Mouse (Mus musculus): ENCODE results near the gene Cryaa. TPM values are rescaled to one million over a fixed set of nuclear protein-coding genes. Genes with fewer than 3 reads are reported as not detected.

The Cryaa gene
- total and polyA plus RNA-seq, 2 experiments, result not detected

DNA sequence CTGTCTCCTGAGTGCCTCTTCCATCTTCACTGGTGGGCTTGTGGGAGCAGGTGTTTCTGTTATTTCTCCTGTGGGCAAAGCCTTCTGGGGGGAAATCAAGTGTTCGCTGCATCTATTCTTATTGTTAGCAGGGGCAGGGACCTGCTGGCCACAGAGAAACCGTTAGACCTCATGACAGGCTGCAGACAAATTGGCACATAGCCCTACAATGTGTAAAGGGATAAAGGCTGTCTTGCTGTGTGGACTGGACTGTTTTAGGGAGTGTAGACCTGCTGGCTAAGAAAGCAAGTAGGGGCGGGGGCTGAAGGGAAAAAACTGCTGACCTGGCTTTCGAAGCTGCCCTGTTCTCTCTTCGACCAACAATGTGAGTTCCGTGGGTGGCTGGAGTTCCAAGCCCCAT lies 44.0 kb downstream of the Cryaa start:
- Histone ChIP-seq H3K36me3 (ENCODE audit: control insufficient read depth, insufficient read depth, low read length) (no peaks in the 10 kb centered on the region), H3K4me1 (ENCODE audit: control insufficient read depth, insufficient read depth, low read length) (no peaks in the 10 kb centered on the region), H3K79me2 (ENCODE audit: control insufficient read depth, insufficient read depth, low read length) (no peaks in the 10 kb centered on the region), H3K4me3 (ENCODE audit: insufficient read depth, low read depth, low read length) (no peak overlapping the region), H3K27me3 (ENCODE audit: control insufficient read depth, insufficient read depth, low read length) (no peaks in the 10 kb centered on the region), H3K27ac (replicated peaks; ENCODE audit: insufficient read depth, low read depth, low read length) (no peak overlapping the region), H3K9ac (ENCODE audit: low read depth, low read length) (no peak overlapping the region)
- TF ChIP-seq CTCF (IDR thresholded peaks at IDR 0.05; ENCODE audit: low read depth, low read length) (no peak), POLR2A (IDR thresholded peaks at IDR 0.05; ENCODE audit: extremely low read depth, insufficient read depth, low read length) (no peak)
- 87% methylated on average over 6 of the region's 6 CpGs for WGBS
- DNase-seq (ENCODE audit: extremely low read depth, low read depth, low spot score), result no peak

DNA sequence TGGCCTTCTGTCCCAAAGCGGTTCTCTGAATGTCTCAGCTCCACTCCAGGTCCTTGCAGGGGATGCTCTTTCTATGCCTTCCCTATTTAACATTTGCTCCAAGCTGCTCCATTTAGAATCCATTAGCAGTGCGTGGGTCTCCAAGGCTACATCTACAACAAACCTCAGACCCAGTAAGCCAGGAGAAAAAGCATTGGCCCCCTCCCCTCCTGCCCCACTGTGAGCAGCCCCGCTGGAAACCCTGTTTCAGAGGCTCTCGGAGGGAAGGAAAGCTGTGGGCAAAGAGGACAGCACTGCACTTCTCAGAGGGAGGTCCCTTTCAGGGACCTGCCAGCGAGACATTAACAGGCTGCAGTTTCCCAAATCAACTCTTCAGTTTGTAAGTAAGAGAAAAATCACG lies 47.8 kb downstream of the Cryaa start:
- Histone ChIP-seq H3K4me1 (ENCODE audit: control insufficient read depth, insufficient read depth, low read length) (no peaks in the 10 kb centered on the region), H3K9ac (ENCODE audit: low read depth, low read length) (no peak overlapping the region), H3K27me3 (ENCODE audit: control insufficient read depth, insufficient read depth, low read length) (no peaks in the 10 kb centered on the region), H3K79me2 (ENCODE audit: control insufficient read depth, insufficient read depth, low read length) (no peaks in the 10 kb centered on the region), H3K4me3 (ENCODE audit: insufficient read depth, low read depth, low read length) (no peak overlapping the region), H3K27ac (replicated peaks; ENCODE audit: insufficient read depth, low read depth, low read length) (no peak overlapping the region), H3K36me3 (ENCODE audit: control insufficient read depth, insufficient read depth, low read length) (no peaks in the 10 kb centered on the region)
- no peak for TF ChIP-seq POLR2A (IDR thresholded peaks at IDR 0.05; ENCODE audit: extremely low read depth, insufficient read depth, low read length)
- TF ChIP-seq CTCF (IDR thresholded peaks at IDR 0.05; ENCODE audit: low read depth, low read length), result no peak
- no peak for DNase-seq (ENCODE audit: extremely low read depth, low read depth, low spot score)
- WGBS, result 84% methylated on average over 6 of the region's 6 CpGs

DNA sequence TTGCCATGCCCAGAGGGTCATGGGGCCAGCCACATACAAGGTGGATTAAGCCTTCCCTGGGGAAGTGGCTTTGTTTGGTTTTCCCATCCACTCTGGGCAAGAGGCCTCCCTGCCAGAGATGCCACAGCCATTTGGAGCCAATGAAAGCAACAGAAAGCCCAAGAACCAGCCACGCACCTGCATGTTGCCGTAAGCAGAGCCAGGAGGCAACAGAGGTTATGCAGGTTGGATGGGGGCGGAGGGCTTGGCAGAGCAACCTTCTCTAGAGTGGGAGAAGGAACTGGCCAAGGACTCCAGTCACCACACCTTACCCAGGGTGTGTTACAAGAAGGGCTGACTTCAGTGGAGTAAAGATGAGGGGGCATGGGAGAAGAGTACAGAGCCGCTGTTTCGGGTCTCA lies 48.6 kb downstream of the Cryaa start:
- no peaks in the 10 kb centered on the region for H3K4me1 ChIP-seq (ENCODE audit: control insufficient read depth, insufficient read depth, low read length)
- TF ChIP-seq CTCF (IDR thresholded peaks at IDR 0.05; ENCODE audit: low read depth, low read length), result no peak
- TF ChIP-seq POLR2A (IDR thresholded peaks at IDR 0.05; ENCODE audit: extremely low read depth, insufficient read depth, low read length), result no peak
- WGBS, result 93% methylated on average over 5 of the region's 5 CpGs
- H3K27ac ChIP-seq (replicated peaks; ENCODE audit: insufficient read depth, low read depth, low read length), result no peak overlapping the region
- no peaks in the 10 kb centered on the region for H3K79me2 ChIP-seq (ENCODE audit: control insufficient read depth, insufficient read depth, low read length)
- H3K36me3 ChIP-seq (ENCODE audit: control insufficient read depth, insufficient read depth, low read length), result no peaks in the 10 kb centered on the region
- DNase-seq (ENCODE audit: extremely low read depth, low read depth, low spot score), result no peak
- H3K27me3 ChIP-seq (ENCODE audit: control insufficient read depth, insufficient read depth, low read length), result no peaks in the 10 kb centered on the region
- H3K4me3 ChIP-seq (ENCODE audit: insufficient read depth, low read depth, low read length), result no peak overlapping the region
- H3K9ac ChIP-seq (ENCODE audit: low read depth, low read length), result no peak overlapping the region

DNA sequence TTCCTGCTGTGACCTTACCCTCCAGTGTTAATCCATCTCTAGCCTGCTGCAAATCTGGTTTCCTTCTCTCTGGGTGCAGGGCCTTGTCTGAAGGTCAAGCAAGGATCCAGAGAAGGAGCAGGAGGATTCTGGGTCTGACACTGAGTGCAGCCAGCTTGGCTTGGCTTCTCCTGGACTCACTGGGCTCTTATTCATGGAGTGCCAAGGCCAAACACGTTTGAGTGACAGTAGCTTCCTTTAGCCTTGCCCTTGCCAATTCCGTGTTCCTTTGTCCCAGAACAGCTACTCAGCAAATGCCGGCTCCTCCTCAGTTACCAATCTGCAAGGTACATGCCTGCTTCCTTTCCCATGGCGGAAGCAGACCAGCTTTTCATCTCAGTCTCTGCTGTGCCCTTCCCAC lies 49.6 kb downstream of the Cryaa start:
- H3K4me3 ChIP-seq (ENCODE audit: insufficient read depth, low read depth, low read length), result no peak overlapping the region
- no peaks in the 10 kb centered on the region for H3K36me3 ChIP-seq (ENCODE audit: control insufficient read depth, insufficient read depth, low read length)
- no peak overlapping the region for H3K9ac ChIP-seq (ENCODE audit: low read depth, low read length)
- 60% methylated on average over 4 of the region's 4 CpGs for WGBS
- DNase-seq (ENCODE audit: extremely low read depth, low read depth, low spot score), result no peak
- no peaks in the 10 kb centered on the region for H3K79me2 ChIP-seq (ENCODE audit: control insufficient read depth, insufficient read depth, low read length)
- no peaks in the 10 kb centered on the region for H3K4me1 ChIP-seq (ENCODE audit: control insufficient read depth, insufficient read depth, low read length)
- H3K27ac ChIP-seq (replicated peaks; ENCODE audit: insufficient read depth, low read depth, low read length), result no peak overlapping the region
- TF ChIP-seq CTCF (IDR thresholded peaks at IDR 0.05; ENCODE audit: low read depth, low read length) (no peak), POLR2A (IDR thresholded peaks at IDR 0.05; ENCODE audit: extremely low read depth, insufficient read depth, low read length) (no peak)
- H3K27me3 ChIP-seq (ENCODE audit: control insufficient read depth, insufficient read depth, low read length), result no peaks in the 10 kb centered on the region

DNA sequence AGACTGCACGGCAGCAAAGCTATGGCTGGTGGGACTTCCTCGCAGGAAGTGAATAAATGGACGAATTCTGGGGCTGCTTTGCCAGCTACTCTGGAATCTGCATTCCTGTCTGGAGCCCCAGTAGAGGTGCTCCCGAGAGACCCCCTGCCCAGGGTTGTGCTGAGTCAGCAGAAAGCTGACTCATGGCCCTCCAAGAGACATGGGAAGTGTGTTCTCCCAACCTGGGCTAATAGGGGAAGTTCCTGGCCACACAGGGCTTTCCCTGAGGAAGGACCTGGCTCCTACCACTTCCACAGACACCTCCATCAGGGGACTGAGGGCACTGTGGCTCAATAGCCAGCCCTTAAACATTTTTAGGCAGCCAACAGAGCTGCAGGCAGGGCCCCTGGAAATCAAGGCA lies 50.4 kb downstream of the Cryaa start:
- Histone ChIP-seq H3K4me3 (ENCODE audit: insufficient read depth, low read depth, low read length) (no peak overlapping the region), H3K27ac (replicated peaks; ENCODE audit: insufficient read depth, low read depth, low read length) (no peak overlapping the region), H3K79me2 (ENCODE audit: control insufficient read depth, insufficient read depth, low read length) (no peaks in the 10 kb centered on the region), H3K36me3 (ENCODE audit: control insufficient read depth, insufficient read depth, low read length) (no peaks in the 10 kb centered on the region), H3K4me1 (ENCODE audit: control insufficient read depth, insufficient read depth, low read length) (no peaks in the 10 kb centered on the region), H3K9ac (ENCODE audit: low read depth, low read length) (no peak overlapping the region), H3K27me3 (ENCODE audit: control insufficient read depth, insufficient read depth, low read length) (no peaks in the 10 kb centered on the region)
- 66% methylated on average over 4 of the region's 4 CpGs for WGBS
- DNase-seq (ENCODE audit: extremely low read depth, low read depth, low spot score), result no peak
- TF ChIP-seq CTCF (IDR thresholded peaks at IDR 0.05; ENCODE audit: low read depth, low read length) (no peak), POLR2A (IDR thresholded peaks at IDR 0.05; ENCODE audit: extremely low read depth, insufficient read depth, low read length) (no peak)

DNA sequence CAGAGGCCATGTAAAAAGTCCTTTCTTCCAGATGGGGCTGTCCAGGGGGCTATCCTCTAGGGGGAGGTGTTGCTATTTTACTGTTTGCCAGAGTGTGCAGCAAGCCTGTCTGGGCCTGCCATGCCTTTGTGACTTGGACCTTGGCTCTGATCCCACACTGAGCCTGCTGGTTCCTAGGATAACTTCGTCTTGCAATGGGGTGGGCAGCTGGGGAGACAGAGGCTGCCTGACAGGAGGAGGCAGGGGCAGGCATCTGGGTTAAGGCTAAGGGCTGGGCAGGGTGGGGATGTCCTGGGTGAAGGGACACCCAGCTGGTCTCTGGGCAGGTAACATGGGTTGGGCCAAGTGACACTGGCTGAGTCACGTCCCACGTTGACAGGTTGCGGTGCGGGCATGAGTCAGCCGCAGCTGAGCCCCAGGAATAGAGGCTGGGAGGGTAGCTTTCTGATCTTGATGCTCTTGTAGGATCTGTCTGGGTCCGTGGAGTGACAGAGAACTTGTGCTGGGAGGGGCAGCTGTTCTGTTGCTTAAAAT lies 51.4 kb downstream of the Cryaa start:
- no peak overlapping the region for H3K4me3 ChIP-seq (ENCODE audit: insufficient read depth, low read depth, low read length)
- H3K9ac ChIP-seq (ENCODE audit: low read depth, low read length), result no peak overlapping the region
- no peak overlapping the region for H3K27ac ChIP-seq (replicated peaks; ENCODE audit: insufficient read depth, low read depth, low read length)
- DNase-seq (ENCODE audit: extremely low read depth, low read depth, low spot score), result no peak
- no peaks in the 10 kb centered on the region for H3K4me1 ChIP-seq (ENCODE audit: control insufficient read depth, insufficient read depth, low read length)
- TF ChIP-seq CTCF (IDR thresholded peaks at IDR 0.05; ENCODE audit: low read depth, low read length), result 0 out of 2 replicates have a peak, but pooled peaks have one; percentile 6
- TF ChIP-seq POLR2A (IDR thresholded peaks at IDR 0.05; ENCODE audit: extremely low read depth, insufficient read depth, low read length), result no peak
- 81% methylated on average over 7 of the region's 7 CpGs for WGBS
- no peaks in the 10 kb centered on the region for H3K79me2 ChIP-seq (ENCODE audit: control insufficient read depth, insufficient read depth, low read length)
- H3K36me3 ChIP-seq (ENCODE audit: control insufficient read depth, insufficient read depth, low read length), result no peaks in the 10 kb centered on the region
- no peaks in the 10 kb centered on the region for H3K27me3 ChIP-seq (ENCODE audit: control insufficient read depth, insufficient read depth, low read length)
